ENCODE assay signal across 27 mouse cellular contexts in the genomic region with DNA sequence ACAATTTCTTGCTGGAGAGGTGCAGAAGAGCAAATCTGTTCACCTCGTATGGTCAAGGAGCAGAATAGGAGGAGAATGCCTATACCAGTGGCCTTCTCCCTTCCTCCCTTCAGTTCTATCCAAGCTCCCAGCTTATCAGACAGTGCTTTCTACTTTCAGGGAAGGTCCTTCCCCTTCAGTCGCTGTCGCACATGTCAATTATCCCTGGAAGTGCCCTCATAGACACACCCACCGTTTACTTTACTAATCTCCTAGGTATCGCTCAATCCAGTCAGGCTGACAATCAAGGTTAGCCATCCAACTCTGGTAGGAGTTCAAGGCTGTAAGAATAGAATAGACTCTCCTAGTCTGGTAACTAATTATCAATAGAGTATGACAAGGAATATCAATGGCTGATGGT.
"Had no signal": no experiment of that assay in that cellular context is flagged by ENCODE, and none has a peak within 500 bp of the region (broad histone marks: within the 10 kb centered on the region; RNA-seq: fewer than 3 reads in every experiment).

No protein-coding gene starts in this region.

- H3K4me3 ChIP-seq: embryonic facial prominence, embryonic 10.5 days; embryonic facial prominence, embryonic 12.5 days; embryonic facial prominence, embryonic 13.5 days; embryonic facial prominence, embryonic 15.5 days; erythroblast, embryonic 14.5 days; forebrain, embryonic 10.5 days; forebrain, embryonic 12.5 days; forebrain, embryonic 13.5 days; forebrain, embryonic 15.5 days; gastrocnemius, adult 2 months had no signal

- H3K9ac ChIP-seq: embryonic facial prominence, embryonic 12.5 days; embryonic facial prominence, embryonic 13.5 days; embryonic facial prominence, embryonic 15.5 days; forebrain, embryonic 12.5 days; forebrain, embryonic 13.5 days; forebrain, embryonic 15.5 days; forebrain, postnatal 0 days had no signal

- H3K4me2 ChIP-seq: embryonic facial prominence, embryonic 12.5 days; embryonic facial prominence, embryonic 13.5 days; embryonic facial prominence, embryonic 15.5 days; forebrain, embryonic 12.5 days; forebrain, embryonic 13.5 days; forebrain, embryonic 15.5 days had no signal

- H3K9me3 ChIP-seq: embryonic facial prominence, embryonic 10.5 days; embryonic facial prominence, embryonic 12.5 days; embryonic facial prominence, embryonic 13.5 days; embryonic facial prominence, embryonic 15.5 days; forebrain, embryonic 10.5 days; forebrain, embryonic 12.5 days; forebrain, embryonic 13.5 days; forebrain, embryonic 15.5 days had no signal

- H3K27me3 ChIP-seq: embryonic facial prominence, embryonic 12.5 days; embryonic facial prominence, embryonic 13.5 days; embryonic facial prominence, embryonic 15.5 days; forebrain, embryonic 12.5 days; forebrain, embryonic 13.5 days; forebrain, embryonic 15.5 days had no signal

- ATAC-seq: forebrain, embryonic 13.5 days; forebrain, embryonic 14.5 days; forebrain, embryonic 15.5 days; forebrain, embryonic 16.5 days; forebrain, postnatal 0 days had no signal

- H3K27ac ChIP-seq: embryonic facial prominence, embryonic 10.5 days; embryonic facial prominence, embryonic 12.5 days; embryonic facial prominence, embryonic 13.5 days; embryonic facial prominence, embryonic 15.5 days; forebrain, embryonic 10.5 days; forebrain, embryonic 12.5 days; forebrain, embryonic 13.5 days; forebrain, embryonic 15.5 days; gastrocnemius, adult 2 months had no signal

- H3K36me3 ChIP-seq: embryonic facial prominence, embryonic 10.5 days; embryonic facial prominence, embryonic 12.5 days; embryonic facial prominence, embryonic 13.5 days; embryonic facial prominence, embryonic 15.5 days; forebrain, embryonic 10.5 days; forebrain, embryonic 12.5 days; forebrain, embryonic 15.5 days had no signal

- DNase-seq: cerebellum, adult 2 months; cerebellum, adult 8-10 months; cerebellum, adult 9-10 months; cerebellum, adult 9-11 months; cerebellum, postnatal 10 days; cerebellum, postnatal 14 days; cerebellum, postnatal 25 days; cerebellum, postnatal 36 days; embryo, embryonic 11 days; forebrain, postnatal 0 days; gastrocnemius, adult 2 months; gastrocnemius, postnatal 10 days; gastrocnemius, postnatal 14 days; gastrocnemius, postnatal 25 days; gastrocnemius, postnatal 36 days; heart, adult 18-20 months had no signal
